Mouse (Mus musculus) ovary, postnatal 10 days (tissue): ENCODE results near the gene Myom3.

Source experiments
- DNase-seq: peaks from one replicate; pipeline ENCODE4 v3.0.0; 2022; ENCODE audit warnings: low spot score

Gene Myom3

DNA sequence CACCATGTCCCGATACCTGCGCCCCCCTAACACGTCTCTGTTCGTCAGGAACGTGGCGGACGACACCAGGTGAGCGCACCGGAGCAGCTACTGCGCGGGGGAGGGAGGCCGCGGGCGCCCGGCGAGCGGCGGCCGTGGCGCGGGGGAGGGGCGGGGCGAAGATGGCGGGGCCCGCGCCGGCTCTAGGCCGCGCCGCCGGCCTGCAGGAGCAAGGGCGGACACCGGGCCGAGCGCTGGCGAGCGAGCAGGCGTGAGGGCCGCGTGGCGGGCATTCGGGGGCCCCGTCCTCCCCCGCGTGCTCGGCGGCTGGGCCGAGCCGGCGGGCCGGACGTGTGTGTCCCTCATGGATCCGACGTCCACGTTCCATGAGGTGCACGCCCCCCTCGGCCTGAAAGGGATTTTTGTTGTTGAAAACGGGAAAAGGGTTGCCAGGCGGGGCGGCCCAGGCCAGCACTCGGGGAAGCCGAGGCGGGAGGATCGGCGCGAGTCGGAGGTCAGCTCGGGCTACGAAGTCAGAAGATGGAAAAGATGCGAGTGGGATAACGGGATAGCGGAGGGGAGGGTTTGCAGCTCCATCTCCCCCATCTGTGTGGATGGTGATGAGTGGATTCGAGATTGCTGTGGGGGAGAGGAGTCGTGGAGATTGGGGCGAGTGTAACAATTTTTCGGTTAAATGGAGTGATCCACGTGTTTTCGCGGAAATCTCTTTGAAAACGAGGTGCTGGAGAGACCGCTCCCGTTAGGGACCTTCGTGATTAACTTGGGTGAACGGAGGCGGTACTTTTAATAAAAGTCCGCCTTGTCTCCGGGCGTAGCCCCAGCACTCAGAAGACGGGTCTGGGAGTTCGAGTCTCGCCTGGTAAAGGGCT lies 96.9 kb downstream of the Myom3 start:
- DNase-seq, result no peak

DNA sequence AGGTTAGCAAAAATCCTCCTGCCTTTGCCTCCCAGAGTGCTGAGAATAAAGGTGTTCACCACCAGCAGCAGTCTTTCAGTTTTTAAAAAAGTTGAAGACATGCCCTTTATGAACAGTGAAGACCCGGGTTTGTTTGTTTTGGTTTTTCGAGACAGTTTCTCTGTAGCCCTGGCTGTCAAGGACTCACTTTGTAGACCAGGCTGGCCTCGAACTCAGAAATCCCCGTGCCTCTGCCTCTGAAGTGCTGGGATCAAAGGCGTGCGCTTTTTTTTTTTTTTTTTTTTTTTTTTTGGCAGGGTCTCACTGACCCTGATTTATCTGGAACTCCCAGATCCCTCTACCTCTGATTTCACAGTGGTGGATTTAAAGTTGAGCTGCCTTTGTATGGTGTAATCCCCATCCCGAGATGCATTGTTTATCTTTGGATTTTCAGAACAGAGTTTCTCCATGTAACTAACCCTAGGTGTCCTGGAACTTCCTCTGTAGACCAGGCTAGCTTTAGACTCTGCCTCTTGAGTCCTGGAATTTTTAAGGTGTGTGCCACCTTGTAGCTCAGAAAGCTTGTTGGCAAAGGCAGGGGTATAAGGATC lies 98.2 kb downstream of the Myom3 start:
- no peak for DNase-seq
